Mouse (Mus musculus) CD8-positive naive resting alpha-beta T cell, adult 2 months (primary cell): ENCODE measurements at regions not wholly inside any gene's neighbourhood (a gene's known extent, or its start where the extent isn't known, plus 50 kb on each side); places are given as distances from the start of the nearest gene placed in this dataset.

Experiments used
- DNase-seq, 2 experiments: peaks; one replicate each; pipeline ENCODE4 v3.0.0; 2022; ENCODE audit warnings: low read depth in 2 of 2, low spot score in 2 of 2

DNA sequence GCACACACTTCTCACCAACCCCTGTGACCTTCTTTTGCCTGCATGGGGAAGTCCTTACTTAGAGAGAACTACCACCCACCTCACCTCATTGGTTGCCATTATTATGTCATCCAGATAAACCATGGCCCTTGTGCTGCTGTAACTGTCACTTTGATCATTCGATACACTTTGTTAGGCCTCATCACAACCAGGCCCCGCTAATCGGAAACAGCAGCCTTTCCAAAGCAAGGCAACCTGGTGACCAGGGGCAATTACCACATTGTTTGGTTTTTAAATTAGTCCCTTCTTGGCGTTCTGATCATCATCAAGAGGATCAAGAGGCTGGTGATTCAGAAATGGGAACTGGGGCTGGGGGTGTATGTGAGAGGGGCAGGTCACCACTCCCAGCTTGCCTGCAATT is 208.9 kb upstream of the Meis1 start:
- no peak for DNase-seq

DNA sequence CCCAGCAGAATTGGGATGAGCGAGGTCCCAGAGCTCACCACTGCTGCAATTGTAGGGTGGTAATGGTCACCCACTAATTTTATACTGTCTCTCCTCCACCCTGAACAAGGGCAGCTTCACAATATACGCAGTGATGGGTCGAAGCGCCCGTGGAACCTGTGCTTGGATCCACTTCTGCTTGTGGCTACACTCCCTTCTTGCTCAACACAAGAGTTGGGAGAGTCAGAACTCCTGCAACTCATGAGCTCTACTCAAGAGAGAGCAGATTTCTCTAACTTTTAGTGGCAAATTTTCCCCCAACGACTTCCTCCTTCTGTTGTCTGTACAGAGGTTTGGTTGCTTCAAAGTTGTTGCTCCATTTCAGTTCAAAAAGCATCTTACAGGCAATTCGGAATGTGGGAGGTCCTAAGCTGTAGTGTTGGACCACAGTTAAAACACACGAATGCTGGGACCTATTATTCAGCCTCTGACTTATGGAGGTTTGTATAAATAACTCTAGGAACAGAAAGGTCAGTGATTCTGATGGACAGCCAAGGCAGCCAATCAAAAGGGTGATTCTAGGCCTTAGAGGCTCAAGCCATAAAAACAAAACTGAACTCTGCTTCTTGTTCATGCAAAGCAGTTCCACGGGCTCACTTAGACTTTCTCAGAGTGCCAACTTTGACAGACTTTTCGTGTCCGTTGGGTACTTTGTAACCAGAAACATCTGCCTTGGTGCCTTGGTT is 227.8 kb upstream of the Meis1 start:
- no peak for DNase-seq

DNA sequence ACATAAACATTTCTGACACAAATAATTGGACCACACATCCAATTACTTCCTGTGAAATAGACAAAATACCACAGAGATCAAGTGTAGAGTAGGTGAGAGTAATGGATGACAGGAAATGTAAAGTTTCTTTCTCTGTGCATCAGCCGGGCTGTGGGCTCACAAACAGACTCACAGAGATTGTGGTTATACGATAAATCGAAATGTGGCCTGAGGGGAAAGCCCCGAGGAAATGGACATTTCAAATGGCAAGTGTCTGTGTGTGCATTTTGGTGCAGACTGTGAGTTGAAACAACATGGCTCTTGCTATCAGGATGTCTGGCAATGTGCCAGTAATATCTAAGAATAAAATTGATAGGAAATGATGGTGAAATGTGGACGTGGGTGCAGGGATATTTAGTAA is 234.8 kb upstream of the Meis1 start:
- no peak for DNase-seq

DNA sequence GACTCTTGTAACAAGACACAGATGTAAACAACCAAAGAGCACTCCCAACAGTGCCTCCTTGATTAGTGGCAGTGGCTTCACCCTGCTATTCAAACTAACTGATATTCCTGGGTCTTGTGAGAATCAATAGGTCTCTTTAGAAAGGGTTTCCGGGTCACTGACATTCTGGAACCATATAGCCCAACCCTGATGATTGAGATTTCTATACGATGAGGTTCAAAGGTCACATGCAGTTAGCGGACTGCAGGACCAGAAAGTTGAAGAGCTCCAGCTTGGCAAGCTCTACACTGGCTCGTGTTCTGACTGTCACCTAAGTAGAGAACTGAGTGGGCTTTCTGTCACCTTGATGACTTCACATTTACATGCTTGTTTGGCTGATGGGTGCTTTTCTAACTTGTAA is 235.4 kb upstream of the Meis1 start:
- DNase-seq = no peak

- DNase-seq = no peak
Observed at GRCm38 (mm10) chr11:19257549-19257948, 238.8 kb upstream of the Meis1 start.

DNA sequence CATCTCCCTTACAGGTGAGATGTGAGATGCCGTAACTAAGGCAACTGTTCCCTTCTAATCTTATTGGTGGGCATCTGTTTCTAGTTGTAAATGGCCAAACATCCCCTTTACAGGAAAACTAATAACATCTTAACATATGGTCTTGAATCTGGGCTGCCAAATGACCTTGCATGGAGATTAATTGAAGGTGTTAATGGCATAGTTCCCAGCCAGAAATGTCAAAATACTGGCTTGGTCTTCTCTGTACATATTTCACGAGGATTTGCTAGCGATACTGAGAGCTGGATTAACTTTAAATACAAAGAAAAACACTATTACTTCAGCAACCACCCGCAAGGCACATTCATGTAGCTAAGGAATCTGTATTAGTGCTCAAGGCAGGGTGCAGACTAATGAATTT is 244.0 kb upstream of the Meis1 start:
- no peak for DNase-seq

GRCm38 (mm10) chr11:19264798-19265671 is 246.2 kb upstream of the Meis1 start:
- DNase-seq = no peak

- no peak for DNase-seq
Observed at GRCm38 (mm10) chr11:19265672-19265972, 246.8 kb upstream of the Meis1 start.

GRCm38 (mm10) chr11:19290971-19291370 is 272.2 kb upstream of the Meis1 start:
- no peak for DNase-seq

GRCm38 (mm10) chr11:19299411-19299810 is 280.6 kb upstream of the Meis1 start:
- DNase-seq = no peak

- no peak for DNase-seq
Observed at GRCm38 (mm10) chr11:19306687-19307086, 287.9 kb upstream of the Meis1 start.

GRCm38 (mm10) chr11:19330685-19331239 is 312.0 kb upstream of the Meis1 start:
- DNase-seq = no peak

DNA sequence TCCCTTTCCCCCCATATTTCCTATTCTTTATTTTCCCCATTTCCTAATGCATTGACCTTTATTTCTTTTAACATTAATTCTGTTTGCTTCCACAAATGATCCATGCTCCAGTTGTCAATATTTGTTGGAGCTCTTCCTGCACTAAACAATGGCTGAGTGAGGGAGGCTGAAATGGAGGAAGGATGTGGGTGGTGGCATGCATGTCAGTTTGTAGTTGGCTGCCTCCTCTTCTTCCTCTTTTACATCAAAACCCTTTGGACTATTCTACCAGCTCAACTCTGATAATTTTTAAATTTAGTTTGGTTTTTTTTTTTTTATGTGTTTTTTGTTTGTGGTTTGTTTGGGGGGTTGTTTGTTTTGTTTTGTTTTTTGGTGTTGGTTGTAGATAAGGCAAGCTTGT is 313.5 kb upstream of the Meis1 start:
- DNase-seq = no peak

DNA sequence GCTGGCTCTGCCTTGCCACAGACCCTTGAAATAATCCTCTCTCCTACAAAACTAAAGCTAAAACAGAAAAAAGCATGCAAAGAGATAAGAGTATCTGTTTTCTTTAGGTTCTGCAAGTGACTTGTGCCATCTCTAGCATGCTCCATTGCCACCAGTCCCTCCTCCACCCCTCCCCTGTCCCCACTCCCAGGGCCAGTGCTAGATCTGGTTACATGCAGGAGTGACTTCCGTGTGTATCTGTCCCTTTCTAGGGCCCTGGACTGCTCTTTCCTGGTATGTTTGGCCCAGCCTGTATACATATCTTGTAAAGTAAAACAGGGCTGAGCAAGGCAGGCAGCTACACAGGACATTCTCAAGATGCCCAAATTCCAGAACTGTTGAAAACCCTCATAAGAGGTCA is 313.9 kb upstream of the Meis1 start:
- DNase-seq = no peak

DNA sequence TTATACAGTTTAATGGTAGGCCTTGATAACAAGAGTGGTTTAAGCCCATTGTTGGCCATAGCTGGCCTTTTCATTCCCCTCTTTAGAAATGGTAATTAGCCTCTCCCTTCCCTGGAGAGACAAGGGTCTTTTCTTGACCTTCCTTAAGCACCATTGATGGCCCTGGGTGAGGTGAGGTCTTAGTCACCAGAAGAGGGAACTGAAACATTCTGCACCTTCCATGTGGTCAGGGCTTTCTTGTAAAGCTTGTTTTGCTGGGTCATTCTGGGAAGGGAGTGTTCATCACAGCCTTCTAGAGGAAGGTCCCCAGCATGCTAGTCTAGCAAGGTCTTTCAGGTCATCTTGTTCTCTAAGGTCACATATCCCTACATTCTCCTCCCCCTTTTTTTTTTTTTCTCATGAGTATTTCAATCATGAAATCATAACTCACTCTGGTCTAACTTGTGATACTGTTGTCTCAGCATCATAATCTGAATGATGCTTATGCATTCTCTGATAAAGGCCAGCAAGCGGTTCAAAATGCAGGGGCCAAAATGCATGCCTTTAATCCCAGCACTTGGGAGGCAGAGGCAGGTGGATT is 315.2 kb upstream of the Meis1 start:
- DNase-seq = no peak

GRCm38 (mm10) chr11:19335384-19335783 is 316.6 kb upstream of the Meis1 start:
- DNase-seq = no peak

DNA sequence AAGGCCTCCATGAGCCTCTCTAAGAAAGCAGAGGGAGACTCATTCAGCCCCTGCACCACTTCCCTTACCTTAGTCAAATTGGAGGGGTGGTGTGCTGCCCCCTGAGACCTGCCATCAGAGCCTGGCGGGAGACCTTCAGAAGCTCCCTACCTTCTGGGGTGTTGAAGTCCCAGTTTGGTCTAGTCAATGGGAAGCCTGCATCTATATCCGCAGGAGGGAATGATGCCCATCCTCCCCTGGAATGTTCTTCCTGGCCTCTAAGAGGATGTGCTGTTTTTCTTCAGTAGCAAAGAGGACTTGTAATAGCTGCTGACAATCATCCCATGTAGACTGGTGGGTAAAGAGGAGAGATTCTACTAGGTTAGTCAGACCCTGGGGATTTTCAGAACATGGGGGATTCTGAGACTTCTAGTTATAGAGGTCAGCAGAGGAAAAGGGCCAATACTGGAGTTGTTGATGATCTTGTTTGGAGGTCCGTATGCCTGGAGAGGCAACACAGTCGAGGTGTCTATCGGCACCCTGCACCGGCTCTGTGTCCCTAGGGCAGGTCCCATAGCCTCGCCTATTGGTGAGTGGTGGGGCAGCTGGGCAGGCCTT is 321.0 kb upstream of the Meis1 start:
- no peak for DNase-seq

- no peak for DNase-seq
Observed at GRCm38 (mm10) chr11:19340889-19341288, 322.1 kb upstream of the Meis1 start.

GRCm38 (mm10) chr11:19341379-19341778 is 322.6 kb upstream of the Meis1 start:
- DNase-seq = no peak

- DNase-seq = no peak
Observed at GRCm38 (mm10) chr11:19342803-19343202, 324.0 kb upstream of the Meis1 start.

- DNase-seq = no peak
Observed at GRCm38 (mm10) chr11:19346276-19346826, 327.6 kb upstream of the Meis1 start.
